Mouse (Mus musculus) liver, embryonic 16.5 days (tissue): ENCODE results near the gene Fam171a1. TPM values are rescaled to one million over a fixed set of nuclear protein-coding genes. Genes with fewer than 3 reads are reported as not detected.

ENCODE experiments used
- ATAC-seq: fragments of 200-750 bp; cut with Nextera tagmentation; 2 replicates; pipeline ENCODE4 v1.8.0; 2017; ENCODE audit warnings: low read depth, mild to moderate bottlenecking, moderate number of reproducible peaks, moderate library complexity
- H3K27ac ChIP-seq: fragments of 300-500 bp; sonication (generic); 2 replicates; pipeline ENCODE4 v1.5.1; 2014; ENCODE audit warnings: mild to moderate bottlenecking, low read length
- H3K27me3 ChIP-seq: fragments of 300-500 bp; sonication (generic); 2 replicates; pipeline ENCODE4 v1.6.1; 2014; ENCODE audit warnings: low read depth, low read length, mixed read lengths; ENCODE audit not compliant: control insufficient read depth, insufficient read depth
- H3K36me3 ChIP-seq: fragments of 300-500 bp; sonication (generic); 2 replicates; pipeline ENCODE4 v1.6.1; 2014; ENCODE audit warnings: mild to moderate bottlenecking; ENCODE audit not compliant: control insufficient read depth, insufficient read depth
- H3K4me1 ChIP-seq: fragments of 300-500 bp; sonication (generic); 2 replicates; pipeline ENCODE4 v1.6.1; 2014; ENCODE audit warnings: low read depth, low read length, mixed read lengths; ENCODE audit not compliant: control insufficient read depth
- H3K4me2 ChIP-seq: fragments of 300-500 bp; sonication (generic); 2 replicates; pipeline ENCODE4 v1.6.1; 2014; ENCODE audit warnings: low read depth, low read length, mixed read lengths
- H3K4me3 ChIP-seq: fragments of 300-500 bp; sonication (generic); 2 replicates; pipeline ENCODE4 v1.5.1; 2014; ENCODE audit warnings: low read depth, mild to moderate bottlenecking, low read length
- H3K9ac ChIP-seq: fragments of 300-500 bp; sonication (generic); 2 replicates; pipeline ENCODE4 v1.6.1; 2014; ENCODE audit warnings: low read depth, low read length
- H3K9me3 ChIP-seq: fragments of 300-500 bp; sonication (generic); replicated peaks from 2 replicates; pipeline ENCODE4 v1.6.1; 2016; ENCODE audit warnings: low read length; ENCODE audit not compliant: control insufficient read depth
- WGBS: fragments of 180-500 bp; shearing (Covaris S2); extraction: QIAGEN DNeasy Blood & Tissue Kit; methylation state at CpG from one replicate; pipeline ENCODE4 v1.1.7; 2014; ENCODE audit not compliant: insufficient replicate concordance; 5-methylcytosine and 5-hydroxymethylcytosine counted together
- microRNA-seq: library from miRNA; unstranded; fragments of <30 nt; microRNA quantifications from one replicate; pipeline ENCODE4, GENCODE M21; 2016
- polyA plus RNA-seq: library from polyadenylated mRNA; unstranded; fragments of >200 nt; fragmentation: Nextera tagmentation; extraction: Ambion mirVana; gene quantifications from 2 replicates; pipeline ENCODE4 v1.2.1, GENCODE M21; 2015

Fam171a1 gene
- polyA plus RNA-seq, 1 experiment from 2014 or later = 2.6 TPM

DNA sequence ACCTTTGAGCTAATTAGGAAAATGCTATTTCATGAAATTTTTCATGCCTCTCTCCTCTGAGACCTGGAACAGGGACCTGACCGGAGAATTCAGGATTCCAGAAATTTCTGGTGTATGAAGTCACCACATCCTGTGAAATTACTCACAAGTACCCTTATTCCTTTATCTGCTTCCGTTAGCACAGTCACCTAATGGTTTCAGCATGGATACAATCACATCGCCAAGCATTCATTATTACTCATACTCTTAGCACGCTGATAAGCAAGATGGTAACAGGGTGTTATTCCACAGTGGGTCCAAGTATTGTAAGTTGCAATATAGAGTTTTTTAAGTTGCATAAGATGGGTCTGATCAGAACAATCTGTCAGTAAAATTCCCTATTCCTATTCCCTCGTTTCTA is 125.2 kb downstream of the Fam171a1 start:
- H3K4me1 ChIP-seq = no peaks in the 10 kb centered on the region
- no peaks in the 10 kb centered on the region for H3K9me3 ChIP-seq
- H3K9ac ChIP-seq = no peak overlapping the region

DNA sequence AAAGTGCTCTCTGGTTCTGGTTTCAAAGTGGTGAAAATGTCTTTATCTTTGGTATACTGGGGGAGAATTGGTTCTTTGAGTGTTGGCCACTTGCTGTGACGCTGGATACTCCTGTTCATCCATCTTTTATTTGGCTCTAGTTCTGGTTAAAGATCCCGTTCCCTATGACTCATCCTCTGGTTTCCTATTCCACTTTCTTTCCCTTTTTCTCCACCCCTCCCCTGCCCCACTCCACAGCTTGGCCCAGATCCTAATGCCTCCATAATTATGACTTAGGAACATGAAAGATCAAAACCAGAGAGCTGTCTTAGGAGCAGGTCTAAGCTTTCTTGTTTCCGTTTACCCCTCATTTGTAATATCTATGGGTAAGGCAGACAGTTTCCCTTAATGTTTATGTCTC is 130.2 kb downstream of the Fam171a1 start:
- no peak overlapping the region for H3K27ac ChIP-seq

More for the DNA sequence above, 125.2 kb downstream of the Fam171a1 start:
- ATAC-seq = no peak
- Histone ChIP-seq H3K4me3 (no peak overlapping the region), H3K27me3 (no peaks in the 10 kb centered on the region), H3K27ac (no peak overlapping the region), H3K36me3 (no peaks in the 10 kb centered on the region), H3K4me2 (no peak overlapping the region)
- WGBS = 45% methylated on average over 5 of the region's 5 CpGs

GRCm38 (mm10) chr2:3251309-3251708 is 137.3 kb downstream of the Fam171a1 start:
- no peaks in the 10 kb centered on the region for H3K9me3 ChIP-seq
- WGBS = 59% methylated on average over 2 of the region's 2 CpGs
- no peaks in the 10 kb centered on the region for H3K27me3 ChIP-seq
- no peaks in the 10 kb centered on the region for H3K4me1 ChIP-seq
- H3K4me2 ChIP-seq = no peak overlapping the region
- H3K9ac ChIP-seq = no peak overlapping the region
- no peak overlapping the region for H3K4me3 ChIP-seq
- ATAC-seq = no peak
- no peaks in the 10 kb centered on the region for H3K36me3 ChIP-seq
- H3K27ac ChIP-seq = no peak overlapping the region

More for the DNA sequence above, 130.2 kb downstream of the Fam171a1 start:
- WGBS = 55% methylated on average over 3 of the region's 3 CpGs
- H3K4me1 ChIP-seq = no peaks in the 10 kb centered on the region
- no peak for ATAC-seq
- no peak overlapping the region for H3K9ac ChIP-seq
- H3K9me3 ChIP-seq = no peaks in the 10 kb centered on the region
- H3K4me2 ChIP-seq = no peak overlapping the region
- no peaks in the 10 kb centered on the region for H3K36me3 ChIP-seq
- no peaks in the 10 kb centered on the region for H3K27me3 ChIP-seq
- H3K4me3 ChIP-seq = no peak overlapping the region

DNA sequence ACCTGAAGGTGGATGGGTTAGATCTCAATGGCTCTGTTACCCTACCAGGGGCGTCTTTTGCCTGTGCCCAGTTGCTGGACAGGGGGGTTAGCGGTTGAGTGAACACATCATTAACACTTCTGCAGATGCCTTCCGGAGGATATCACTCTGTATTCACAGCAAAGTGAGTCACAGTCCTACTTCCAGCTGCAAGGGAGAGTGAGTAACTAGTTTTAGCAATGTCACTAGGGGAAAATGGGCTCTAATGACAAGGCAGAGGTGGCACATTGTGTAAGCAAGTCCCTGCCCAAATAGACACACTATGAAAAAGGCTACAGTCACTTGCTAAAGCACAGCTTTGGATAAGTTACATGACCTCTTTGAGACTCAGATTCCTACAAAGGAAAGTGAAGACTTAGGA is 152.4 kb downstream of the Fam171a1 start:
- no peak overlapping the region for H3K9ac ChIP-seq
- no peak overlapping the region for H3K27ac ChIP-seq
- H3K9me3 ChIP-seq = no peaks in the 10 kb centered on the region
- no peak for ATAC-seq
- H3K36me3 ChIP-seq = no peaks in the 10 kb centered on the region
- no peak overlapping the region for H3K4me3 ChIP-seq
- no peak overlapping the region for H3K4me2 ChIP-seq
- 63% methylated on average over 3 of the region's 3 CpGs for WGBS
- no peaks in the 10 kb centered on the region for H3K4me1 ChIP-seq
- no peaks in the 10 kb centered on the region for H3K27me3 ChIP-seq

- Histone ChIP-seq H3K27ac (no peak overlapping the region), H3K36me3 (no peaks in the 10 kb centered on the region), H3K9ac (no peak overlapping the region), H3K27me3 (no peaks in the 10 kb centered on the region), H3K4me3 (no peak overlapping the region), H3K4me2 (no peak overlapping the region), H3K9me3 (no peaks in the 10 kb centered on the region), H3K4me1 (no peaks in the 10 kb centered on the region)
- no peak for ATAC-seq
- 23% methylated on average over 3 of the region's 3 CpGs for WGBS
Measured at GRCm38 (mm10) chr2:3267879-3268278, 153.9 kb downstream of the Fam171a1 start.

- no peak overlapping the region for H3K27ac ChIP-seq
- no peak overlapping the region for H3K4me3 ChIP-seq
- no peaks in the 10 kb centered on the region for H3K36me3 ChIP-seq
- no peaks in the 10 kb centered on the region for H3K9me3 ChIP-seq
- H3K27me3 ChIP-seq = no peaks in the 10 kb centered on the region
- 57% methylated on average over 2 of the region's 2 CpGs for WGBS
- no peaks in the 10 kb centered on the region for H3K4me1 ChIP-seq
- H3K4me2 ChIP-seq = no peak overlapping the region
- H3K9ac ChIP-seq = no peak overlapping the region
- ATAC-seq = no peak
Measured at GRCm38 (mm10) chr2:3273349-3273748, 159.3 kb downstream of the Fam171a1 start.

GRCm38 (mm10) chr2:3276106-3276505 is 162.1 kb downstream of the Fam171a1 start:
- no peak overlapping the region for H3K4me2 ChIP-seq
- no peak for ATAC-seq
- WGBS = 46% methylated on average over 2 of the region's 2 CpGs

More at GRCm38 (mm10) chr2:3276106-3276505, 162.1 kb downstream of the Fam171a1 start:
- Histone ChIP-seq H3K27ac (no peak overlapping the region), H3K4me1 (no peaks in the 10 kb centered on the region), H3K9ac (no peak overlapping the region), H3K9me3 (no peaks in the 10 kb centered on the region), H3K27me3 (no peaks in the 10 kb centered on the region), H3K4me3 (no peak overlapping the region), H3K36me3 (no peaks in the 10 kb centered on the region)

Small RNA genes within 50 kb of the gene (microRNA-seq; reads per million reads assigned to microRNA genes)
- not detected for gene Gm27306

Other genes with a start within 250 kb of the Fam171a1 start
- gene Nmt2, start 170.0 kb downstream of the Fam171a1 start, polyA plus RNA-seq = 12.0 and 13.8 TPM in 2 replicates
- 7.3 and 7.4 TPM in 2 replicates for gene Rpp38, start 218.4 kb downstream of the Fam171a1 start, polyA plus RNA-seq
- 0.32 and 0.40 TPM in 2 replicates for gene Acbd7, start 221.9 kb downstream of the Fam171a1 start, polyA plus RNA-seq